Mouse (Mus musculus) lung, postnatal 0 days (tissue): ENCODE results near the gene Trim66. TPM values are rescaled to one million over a fixed set of nuclear protein-coding genes. Genes with fewer than 3 reads are reported as not detected.
A peak's percentile ranks its signal among the peaks of the same experiment; 100 is the strongest.

Source experiments
- ATAC-seq: fragments of 200-750 bp; cut with Nextera tagmentation; 2 replicates; pipeline ENCODE4 v1.8.0; 2017; ENCODE audit warnings: moderate library complexity
- DNase-seq: peaks from one replicate; pipeline ENCODE4 v3.0.0-alpha.2; 2016; ENCODE audit warnings: low spot score
- H3K27ac ChIP-seq: fragments of 300-500 bp; sonication (generic); 2 replicates; pipeline ENCODE4 v1.5.1; 2014; ENCODE audit warnings: antibody characterized with exemption, mild to moderate bottlenecking, low read length, mixed read lengths
- H3K27me3 ChIP-seq: fragments of 300-500 bp; sonication (generic); replicated peaks from 2 replicates; pipeline ENCODE4 v1.6.1; 2014; ENCODE audit warnings: low read length, mixed read lengths; ENCODE audit not compliant: insufficient read depth
- H3K36me3 ChIP-seq: fragments of 300-500 bp; sonication (generic); 2 replicates; pipeline ENCODE4 v1.6.1; 2014; ENCODE audit warnings: low read length, mixed read lengths; ENCODE audit not compliant: insufficient read depth
- H3K4me1 ChIP-seq: fragments of 300-500 bp; sonication (generic); 2 replicates; pipeline ENCODE4 v1.6.1; 2014; ENCODE audit warnings: antibody characterized with exemption, low read depth, low read length, mixed read lengths; ENCODE audit not compliant: insufficient read depth
- H3K4me2 ChIP-seq: fragments of 300-500 bp; sonication (generic); replicated peaks from 2 replicates; pipeline ENCODE4 v1.6.1; 2014; ENCODE audit warnings: low read depth, mild to moderate bottlenecking, low read length, moderate library complexity, mixed read lengths
- H3K4me3 ChIP-seq: fragments of 300-500 bp; sonication (generic); 2 replicates; pipeline ENCODE4 v1.5.1; 2014; ENCODE audit warnings: low read depth, low read length
- H3K9ac ChIP-seq: fragments of 300-500 bp; sonication (generic); replicated peaks from 2 replicates; pipeline ENCODE4 v1.6.1; 2014; ENCODE audit warnings: low read depth, mild to moderate bottlenecking
- H3K9me3 ChIP-seq: fragments of 300-500 bp; sonication (generic); 2 replicates; pipeline ENCODE4 v1.6.1; 2016; ENCODE audit warnings: low read length, mixed read lengths
- CTCF ChIP-seq: IDR thresholded peaks from 2 replicates; pipeline ENCODE4 v1.5.1; 2016; ENCODE audit warnings: antibody characterized with exemption, mild to moderate bottlenecking
- EP300 ChIP-seq: IDR thresholded peaks from 2 replicates; pipeline ENCODE4 v1.6.1; 2016; ENCODE audit warnings: antibody characterized with exemption, mild to moderate bottlenecking, control low read depth
- WGBS: fragments of 180-500 bp; shearing (Covaris S2); extraction: QIAGEN DNeasy Blood & Tissue Kit; methylation state at CpG from one replicate; pipeline ENCODE4 v1.1.7; 2014; 5-methylcytosine and 5-hydroxymethylcytosine counted together
- polyA plus RNA-seq: library from polyadenylated mRNA; unstranded; fragments of >200 nt; fragmentation: Nextera tagmentation; extraction: Ambion mirVana; gene quantifications from 2 replicates; pipeline ENCODE4 v1.2.1, GENCODE M21; 2015

Trim66 gene
- 0.04 TPM in 2 replicates for polyA plus RNA-seq

DNA sequence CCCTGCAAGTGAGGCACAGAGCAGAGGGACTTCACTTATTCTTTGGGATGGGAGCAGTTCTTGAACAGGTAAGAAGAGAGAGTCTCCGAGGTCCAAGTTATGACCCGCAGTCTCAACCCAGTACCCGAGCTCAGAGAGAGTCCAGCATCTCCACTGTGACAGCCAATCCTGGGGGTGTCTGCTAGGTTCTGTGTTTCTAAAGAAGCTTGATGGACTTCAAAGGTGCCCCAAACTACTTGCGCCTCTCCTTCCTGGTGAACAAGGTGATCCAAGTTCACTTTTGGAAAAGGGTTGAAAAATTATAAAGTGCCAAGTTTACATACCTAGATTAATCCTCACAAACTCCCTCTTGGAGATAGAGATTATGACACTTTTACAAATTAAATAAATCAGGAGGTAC lies at the start of gene Trim66:
Gene Trim66, minus strand, starts transcription at position 101 of the 400 bp plus-strand sequence.
- no peak within 1 kb of the TSS for H3K4me3 ChIP-seq
- DNase-seq (no peak), ATAC-seq (no peak)
- no peaks in the 10 kb centered on the region; the same call in 1 of the 2 replicates for H3K4me1 ChIP-seq
- TF ChIP-seq CTCF (no peak), EP300 (no peak)
- no peak within 1 kb of the TSS for H3K27ac ChIP-seq
- no peak within 1 kb of the TSS for H3K4me2 ChIP-seq
- H3K27me3 ChIP-seq, result no peaks in the 10 kb centered on the region
- H3K36me3 ChIP-seq, result no peaks in the 10 kb centered on the region
- 80% methylated on average over 4 of the region's 4 CpGs for WGBS
- H3K9ac ChIP-seq, result no peak within 1 kb of the TSS
- H3K9me3 ChIP-seq, result no peaks in the 10 kb centered on the region

DNA sequence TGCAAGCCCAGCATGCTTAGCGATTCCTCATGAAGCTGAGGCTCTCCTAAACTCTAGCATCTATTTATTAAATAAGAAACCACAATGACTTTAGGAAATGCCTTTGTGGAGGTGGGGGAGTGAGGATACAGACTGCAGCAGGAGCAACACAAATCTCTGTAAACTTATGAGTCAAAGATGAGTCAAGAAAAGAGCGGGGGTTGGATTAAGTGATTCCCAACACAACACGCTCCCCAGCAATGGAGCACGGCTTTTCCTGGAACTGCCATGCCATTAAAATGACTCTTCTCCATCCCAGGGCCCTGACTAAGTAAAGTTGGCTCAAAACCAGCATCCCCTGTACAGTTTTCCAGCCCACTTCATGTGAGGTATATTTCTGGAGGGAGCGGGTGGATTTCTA lies 38.8 kb upstream of the Trim66 start:
- Histone ChIP-seq H3K4me1 (no peaks in the 10 kb centered on the region), H3K27me3 (no peaks in the 10 kb centered on the region), H3K9me3 (no peaks in the 10 kb centered on the region), H3K36me3 (peaks cover 31% of the 10 kb centered on the region; the same call in 1 of the 2 replicates), H3K4me2 (no peak overlapping the region), H3K4me3 (no peak overlapping the region), H3K9ac (no peak overlapping the region), H3K27ac (no peak overlapping the region)
- WGBS, result 77% methylated on average over 5 of the region's 5 CpGs
- ATAC-seq (0 out of 2 replicates have a peak, but pooled peaks have one; percentile 19), DNase-seq (peak; percentile 43)
- peak; percentile 47; the same call in 1 of the 2 replicates for TF ChIP-seq EP300
- no peak for TF ChIP-seq CTCF

DNA sequence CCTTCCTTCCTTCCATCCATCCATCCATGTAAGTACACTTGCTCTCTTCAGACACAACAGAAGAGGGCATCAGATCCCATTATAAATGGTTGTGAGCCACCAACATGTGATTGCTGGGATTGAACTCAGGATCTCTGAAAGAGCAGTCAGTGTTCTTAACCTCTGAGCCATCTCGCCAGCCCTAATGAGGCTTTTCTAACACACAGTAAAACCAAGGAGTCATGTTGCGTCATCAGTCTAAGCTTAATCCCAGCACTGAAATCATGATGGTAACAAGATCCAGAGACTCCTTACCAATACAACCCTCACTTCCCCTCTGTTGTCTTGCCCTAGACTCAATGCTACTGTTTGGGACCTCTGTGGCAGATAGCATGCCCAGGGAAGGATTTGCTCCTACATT lies 38.3 kb upstream of the Trim66 start:
- H3K4me2 ChIP-seq, result no peak overlapping the region
- no peak overlapping the region for H3K4me3 ChIP-seq
- ATAC-seq (no peak), DNase-seq (no peak)
- H3K36me3 ChIP-seq, result peaks cover 27% of the 10 kb centered on the region; the same call in 1 of the 2 replicates
- no peaks in the 10 kb centered on the region; the same call in 1 of the 2 replicates for H3K4me1 ChIP-seq
- no peak overlapping the region for H3K9ac ChIP-seq
- H3K27ac ChIP-seq, result no peak overlapping the region; the same call in 1 of the 2 replicates
- no peak for TF ChIP-seq CTCF
- TF ChIP-seq EP300, result no peak
- 90% methylated on average over 2 of the region's 2 CpGs for WGBS
- H3K9me3 ChIP-seq, result no peaks in the 10 kb centered on the region
- H3K27me3 ChIP-seq, result no peaks in the 10 kb centered on the region

DNA sequence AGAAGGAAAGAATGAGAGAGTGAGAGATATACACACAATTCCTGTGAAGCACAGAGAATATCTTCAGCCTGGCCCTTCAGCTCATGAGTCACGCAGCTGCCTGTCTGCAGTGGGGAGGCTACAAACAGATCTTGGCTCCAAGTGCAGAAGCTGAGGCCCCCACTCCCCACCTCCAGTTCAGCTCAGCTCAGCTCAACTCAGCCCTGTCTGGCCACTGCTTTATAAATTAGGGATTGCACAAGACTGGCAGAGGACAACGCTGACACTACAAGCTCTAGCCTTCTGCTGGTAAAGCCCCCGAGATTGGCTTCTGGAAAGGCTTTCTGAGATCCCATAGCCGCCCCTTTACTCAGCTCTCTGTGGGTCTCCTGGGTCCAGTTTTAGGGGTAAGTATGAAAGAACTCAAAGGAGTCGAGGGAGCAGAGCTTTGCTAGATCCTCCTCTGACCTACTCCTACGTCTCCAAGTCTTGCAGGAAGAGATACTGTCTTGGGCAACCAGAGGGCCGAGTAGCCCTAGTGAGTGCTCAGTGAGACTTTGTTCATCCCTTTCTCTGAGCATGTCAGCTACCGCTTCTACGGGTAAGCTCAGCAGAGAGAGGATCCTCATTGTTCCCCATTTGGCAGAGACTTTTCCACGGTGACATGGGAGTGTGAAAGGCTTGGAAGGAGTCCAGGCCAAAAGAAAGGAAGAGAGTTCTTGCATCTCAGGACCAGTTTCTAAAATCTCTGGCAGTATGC lies 37.5 kb upstream of the Trim66 start:
- H3K36me3 ChIP-seq, result peaks cover 25% of the 10 kb centered on the region; the same call in 1 of the 2 replicates
- ATAC-seq, result peak; percentile 84
- DNase-seq, result peak; percentile 85
- no peaks in the 10 kb centered on the region; the same call in 1 of the 2 replicates for H3K4me1 ChIP-seq
- no peaks in the 10 kb centered on the region for H3K27me3 ChIP-seq
- peak overlapping the region; percentile 70 for H3K27ac ChIP-seq
- TF ChIP-seq CTCF (no peak), EP300 (no peak; the same call in 1 of the 2 replicates)
- no peaks in the 10 kb centered on the region for H3K9me3 ChIP-seq
- WGBS, result 38% methylated on average over 10 of the region's 10 CpGs
- no peak overlapping the region for H3K4me2 ChIP-seq
- no peak overlapping the region for H3K4me3 ChIP-seq
- H3K9ac ChIP-seq, result no peak overlapping the region

DNA sequence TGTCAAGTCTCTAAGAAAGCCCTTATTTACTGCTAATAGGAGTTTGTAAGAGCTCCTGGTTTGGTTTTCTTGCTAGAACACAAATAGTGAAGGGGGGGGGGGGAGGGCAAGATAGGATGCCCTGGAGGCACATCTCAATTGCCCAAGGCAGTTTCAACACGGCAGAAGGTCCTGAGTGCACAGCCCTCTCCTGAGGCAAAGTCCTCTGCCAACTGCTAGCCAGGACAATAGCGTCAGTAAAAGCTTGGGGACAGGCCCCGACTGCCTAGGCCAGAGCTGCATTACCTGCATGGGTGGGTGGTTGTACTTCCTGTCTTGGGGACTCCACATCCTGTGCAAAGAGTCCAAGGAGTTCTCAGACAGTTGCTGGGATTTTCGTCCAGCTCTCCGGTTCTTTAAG lies 36.9 kb upstream of the Trim66 start:
- DNase-seq (no peak), ATAC-seq (peak; percentile 15; the same call in 1 of the 2 replicates)
- TF ChIP-seq EP300 (no peak), CTCF (no peak)
- Histone ChIP-seq H3K27ac (peak overlapping the region; percentile 70), H3K4me2 (no peak overlapping the region), H3K9me3 (no peaks in the 10 kb centered on the region), H3K4me1 (no peaks in the 10 kb centered on the region; the same call in 1 of the 2 replicates), H3K27me3 (no peaks in the 10 kb centered on the region), H3K36me3 (peaks cover 27% of the 10 kb centered on the region; the same call in 1 of the 2 replicates), H3K9ac (no peak overlapping the region), H3K4me3 (no peak overlapping the region)
- WGBS, result 57% methylated on average over 5 of the region's 5 CpGs

DNA sequence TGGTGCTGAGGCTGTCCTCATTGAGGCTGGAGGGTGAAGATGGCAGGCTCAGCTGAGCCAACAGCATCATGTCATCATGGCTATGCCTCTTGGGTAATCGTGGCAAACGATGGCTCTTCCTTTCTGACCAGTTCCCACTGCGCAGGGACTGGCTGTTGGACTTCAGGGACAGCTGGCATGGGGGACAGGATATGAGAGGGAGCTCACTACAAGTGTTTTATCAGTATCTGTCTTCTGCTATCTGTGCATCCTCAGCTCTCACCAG lies 34.4 kb upstream of the Trim66 start:
- no peak for DNase-seq
- no peak overlapping the region for H3K4me3 ChIP-seq
- no peak overlapping the region for H3K4me2 ChIP-seq
- WGBS, result 53% methylated on average over 3 of the region's 3 CpGs
- H3K9ac ChIP-seq, result no peak overlapping the region
- no peaks in the 10 kb centered on the region; the same call in 1 of the 2 replicates for H3K4me1 ChIP-seq
- H3K27me3 ChIP-seq, result no peaks in the 10 kb centered on the region
- no peak for ATAC-seq
- no peaks in the 10 kb centered on the region for H3K9me3 ChIP-seq
- H3K36me3 ChIP-seq, result peaks cover 35% of the 10 kb centered on the region
- no peak overlapping the region for H3K27ac ChIP-seq
- no peak for TF ChIP-seq EP300
- no peak for TF ChIP-seq CTCF
